Mouse (Mus musculus): ENCODE measurements around the gene Cbfa2t2.

Gene Cbfa2t2

DNA sequence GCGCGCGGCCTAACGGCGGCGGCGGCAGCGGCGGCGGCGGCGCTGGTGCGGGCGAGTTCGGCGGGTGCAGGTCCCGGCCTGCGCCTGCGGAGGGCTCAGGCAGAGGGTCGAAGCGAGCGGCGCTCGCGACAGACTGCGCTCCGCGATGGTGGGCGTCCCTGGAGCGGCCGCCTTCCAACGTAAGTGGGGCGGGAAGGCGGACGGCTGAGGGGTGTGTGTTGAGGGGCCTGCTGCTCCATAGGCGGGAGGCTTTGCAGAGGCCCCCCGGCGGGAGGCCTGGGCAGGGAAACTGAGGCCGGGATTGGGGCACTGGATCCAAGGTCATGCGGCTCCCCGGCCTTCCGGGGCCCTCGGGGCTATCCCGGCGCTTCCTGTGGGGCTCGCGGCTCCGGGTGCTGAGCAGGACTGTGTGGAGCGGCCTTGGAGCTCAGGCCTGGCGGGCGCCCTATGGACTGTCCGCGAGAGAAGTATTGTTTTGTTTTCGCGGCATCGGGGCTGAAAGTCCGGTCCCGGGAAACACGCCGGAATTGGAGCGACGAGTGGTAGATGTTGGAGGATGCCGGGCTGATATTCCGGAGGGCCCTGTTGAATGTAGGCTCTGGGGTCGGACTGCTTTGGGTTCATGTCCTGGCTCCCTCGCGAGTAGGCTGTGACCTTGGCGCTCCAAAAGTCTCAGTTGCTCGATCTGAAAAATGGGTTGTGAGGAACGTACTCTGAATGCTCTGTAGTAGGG lies at the start of gene Cbfa2t2:
TSS of gene Cbfa2t2 (plus strand) at position 24 of the 733 bp plus-strand sequence.
- in situ Hi-C loops (cut with MboI, MseI): no loop called here

DNA sequence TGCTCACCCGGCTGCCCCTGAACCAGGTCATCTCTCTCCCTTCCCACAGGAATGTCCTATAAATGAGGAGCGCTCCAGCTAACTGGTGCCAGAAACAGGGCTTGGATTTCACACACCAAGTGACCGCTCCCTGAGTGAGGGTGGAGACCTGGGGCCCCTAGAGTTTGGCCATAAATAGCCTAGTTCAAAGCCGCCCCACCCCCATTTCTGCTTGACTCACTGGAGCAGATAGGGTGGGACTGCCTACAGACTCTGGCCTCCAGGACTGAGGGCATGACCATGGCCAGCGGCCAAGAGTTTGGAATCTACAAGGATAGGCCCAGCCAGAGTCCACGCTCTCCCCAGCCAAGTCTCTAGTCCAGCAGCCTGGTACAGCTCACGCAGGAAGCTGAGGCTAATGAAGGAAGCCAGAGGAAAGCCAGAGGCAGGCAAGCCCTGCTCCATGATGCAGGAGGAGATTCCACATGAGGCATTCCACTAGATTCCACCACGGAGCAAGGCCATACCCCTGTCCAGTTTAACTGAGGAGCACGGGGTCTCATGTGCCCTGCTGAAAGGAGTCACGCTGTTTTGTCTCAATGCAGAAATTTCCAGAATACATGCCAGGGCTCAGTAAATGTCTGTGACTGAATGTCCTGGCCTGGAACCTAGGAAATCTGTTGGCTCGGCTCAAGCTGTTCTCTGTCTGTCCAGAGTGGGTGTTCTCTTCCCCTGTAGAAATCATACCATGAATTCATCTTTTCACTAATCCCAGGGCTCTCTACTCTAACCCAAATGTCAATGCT lies 45.9 kb upstream of the Cbfa2t2 start:
- in situ Hi-C loops (cut with MboI, MseI): no loop called here

DNA sequence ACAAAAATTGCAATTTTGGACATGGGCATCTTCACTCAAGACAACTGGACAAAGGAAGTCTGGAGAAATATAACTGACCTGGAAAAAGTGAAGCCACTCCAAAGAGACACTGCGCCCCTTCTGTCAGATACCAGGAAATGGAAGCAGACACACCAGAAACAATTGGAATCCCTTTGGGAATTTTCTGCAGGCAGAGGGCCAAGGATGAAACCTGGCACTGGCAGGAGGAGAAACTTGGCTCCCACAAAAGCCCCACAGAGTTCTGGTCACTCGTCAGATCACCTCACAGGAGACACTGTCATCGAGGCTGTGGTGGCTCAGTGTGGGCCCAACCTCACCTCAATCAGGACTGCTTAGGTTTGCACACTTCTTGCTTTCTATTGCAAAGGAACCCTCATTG lies 41.7 kb upstream of the Cbfa2t2 start:
- in situ Hi-C loops (cut with MboI, MseI): no loop called here

DNA sequence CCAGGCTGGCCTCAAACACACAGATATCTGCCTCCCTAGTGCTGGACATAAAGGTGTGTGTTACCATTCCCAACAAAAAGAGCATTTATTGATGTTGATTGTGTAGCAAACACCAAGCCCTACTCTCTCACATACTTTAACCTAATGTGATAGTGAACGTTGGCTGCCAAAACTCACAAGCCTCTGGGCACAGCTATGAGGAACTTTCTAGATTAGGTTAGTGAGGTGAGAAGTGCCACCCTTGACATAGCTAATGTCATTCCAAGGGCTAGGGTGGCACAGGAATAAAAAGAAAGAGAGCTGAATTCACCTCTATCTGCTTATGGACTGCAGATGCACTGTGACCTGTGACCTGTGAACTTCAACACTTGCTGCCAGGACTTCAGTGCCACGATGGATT lies 39.8 kb upstream of the Cbfa2t2 start:
- in situ Hi-C loops (cut with MboI, MseI): no loop called here

DNA sequence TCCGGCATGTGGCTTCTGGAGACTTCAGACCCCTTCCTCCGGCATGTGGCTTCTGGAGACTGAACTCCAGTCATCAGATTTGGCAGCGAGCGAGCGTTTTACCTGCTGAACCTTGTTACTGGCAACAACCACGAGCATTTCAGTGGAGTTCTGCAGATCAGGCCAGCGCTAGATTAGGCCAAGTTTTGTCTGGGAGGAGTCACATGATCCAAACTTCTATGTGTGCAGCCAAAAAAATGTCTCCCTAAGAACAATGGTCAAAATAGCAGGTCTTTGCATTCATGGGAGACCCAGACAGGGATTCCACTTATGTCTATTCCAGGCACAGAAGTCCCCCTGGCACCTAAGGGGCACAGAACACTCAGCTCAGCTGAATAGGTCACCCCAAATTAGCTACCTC lies 38.0 kb upstream of the Cbfa2t2 start:
- in situ Hi-C loops (cut with MboI, MseI): no loop called here

DNA sequence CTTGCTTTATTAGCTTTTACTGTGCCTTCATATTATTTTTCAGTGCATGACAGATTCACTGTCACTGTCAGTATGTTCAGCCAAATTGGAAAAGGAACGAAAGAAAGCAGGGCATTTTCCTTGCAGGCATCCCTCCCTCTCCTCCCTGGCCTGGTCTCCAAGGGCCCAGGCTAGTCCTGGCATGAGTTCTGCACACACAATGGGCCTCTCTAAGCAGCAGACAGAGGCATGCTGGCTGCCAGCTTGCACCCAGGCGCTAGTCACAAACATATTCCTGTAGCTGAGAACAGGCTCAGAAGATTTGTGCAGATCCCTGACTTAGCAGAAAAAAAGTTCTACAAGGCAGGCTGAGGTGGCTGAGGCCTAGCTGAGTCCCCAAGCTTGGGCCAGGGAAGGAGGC lies 37.0 kb upstream of the Cbfa2t2 start:
- in situ Hi-C loops (cut with MboI, MseI): no loop called here

DNA sequence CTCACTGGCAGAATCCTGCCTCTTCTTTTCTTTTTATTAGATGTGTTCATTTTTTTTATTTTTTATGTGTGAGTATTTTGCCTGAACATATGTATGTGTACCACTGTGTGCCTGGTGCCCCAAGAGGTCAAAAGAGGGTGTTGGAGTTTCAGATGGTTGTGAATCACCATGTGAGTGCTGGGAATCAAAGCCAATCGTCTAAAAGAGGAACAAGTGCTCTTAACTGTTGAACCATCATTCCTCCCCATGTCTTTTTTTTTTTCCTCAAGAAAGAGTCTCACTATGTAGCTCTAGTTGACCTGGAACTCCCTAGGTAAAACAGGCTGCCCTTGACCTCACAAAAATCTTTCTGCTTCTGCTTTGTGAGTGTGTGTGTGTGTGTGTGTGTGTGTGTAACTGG lies 34.3 kb upstream of the Cbfa2t2 start:
- in situ Hi-C loops (cut with MboI, MseI): no loop called here

DNA sequence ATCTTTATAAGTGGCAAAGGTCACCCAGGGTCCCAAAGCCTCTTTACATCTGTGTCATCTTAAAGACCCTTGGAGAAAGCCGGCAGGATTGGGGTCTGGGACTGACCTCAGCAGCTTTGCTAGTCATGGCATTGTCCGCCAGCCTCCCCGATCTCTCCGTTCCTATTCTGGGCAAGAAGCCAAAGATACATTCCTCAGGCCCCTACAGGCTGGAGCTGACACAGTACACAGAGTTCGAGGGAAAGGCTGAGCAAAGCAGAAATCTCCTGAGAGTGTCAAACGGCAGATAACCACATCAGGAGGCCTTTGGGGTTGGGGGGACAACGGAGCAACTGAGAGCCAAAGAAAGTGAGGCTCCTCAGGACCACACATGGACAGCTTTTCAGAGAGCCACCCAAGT lies 33.5 kb upstream of the Cbfa2t2 start:
- in situ Hi-C loops (cut with MboI, MseI): no loop called here

DNA sequence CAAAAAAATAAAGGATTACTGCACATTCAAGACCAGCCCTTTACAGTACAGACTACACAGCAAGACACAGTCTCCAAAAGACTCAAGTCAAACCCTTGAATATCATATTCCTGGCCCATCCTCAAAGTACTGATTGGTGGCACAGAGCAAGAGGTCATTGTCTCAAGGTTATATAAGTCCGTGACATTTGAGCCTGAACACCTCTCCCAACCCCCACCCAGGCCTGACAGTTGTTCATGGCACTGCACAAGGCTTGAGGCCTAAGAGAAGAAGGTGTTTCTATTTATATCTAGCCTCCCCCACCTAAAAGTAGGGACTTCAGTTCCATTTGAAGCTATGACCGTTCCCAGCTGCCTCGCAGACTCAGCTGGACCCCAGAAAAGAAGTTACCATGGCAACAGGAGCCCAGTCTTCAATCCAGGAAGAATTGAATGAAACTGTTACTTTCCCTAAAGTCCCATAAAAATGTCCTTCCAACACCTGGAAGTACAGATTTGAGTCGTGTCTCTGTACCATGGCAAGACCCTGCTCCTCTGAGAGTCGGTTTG lies 30.8 kb upstream of the Cbfa2t2 start:
- in situ Hi-C loops (cut with MboI, MseI): no loop called here

DNA sequence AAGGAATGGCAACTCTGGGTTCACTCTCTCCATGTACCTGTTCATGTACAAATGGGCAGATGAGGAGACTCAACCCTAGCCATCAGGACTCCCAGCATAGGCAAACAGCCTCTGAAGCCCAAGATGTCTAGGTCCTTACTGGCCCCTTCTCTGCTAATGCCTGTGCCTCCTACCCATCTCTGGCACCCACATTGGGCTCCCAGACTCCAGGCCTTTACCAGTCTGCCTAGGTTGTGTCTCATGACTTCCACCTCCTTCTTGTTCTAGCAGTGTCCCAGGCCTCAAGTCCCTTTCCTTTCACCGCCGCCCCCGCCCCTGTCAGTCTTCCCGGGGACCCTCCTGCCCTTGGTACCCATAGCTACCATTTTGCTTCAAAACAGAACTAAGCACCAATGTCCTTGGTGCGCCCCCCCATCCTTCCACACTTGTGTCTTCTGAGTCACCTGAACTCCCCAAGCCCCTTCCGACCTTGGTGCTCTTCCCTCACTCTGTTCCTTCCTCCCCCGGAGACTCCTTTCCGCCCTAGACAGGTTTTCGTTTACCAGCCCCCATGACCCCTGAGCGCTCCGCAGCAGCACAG lies 29.1 kb upstream of the Cbfa2t2 start:
- in situ Hi-C loops (cut with MboI, MseI): no loop called here

DNA sequence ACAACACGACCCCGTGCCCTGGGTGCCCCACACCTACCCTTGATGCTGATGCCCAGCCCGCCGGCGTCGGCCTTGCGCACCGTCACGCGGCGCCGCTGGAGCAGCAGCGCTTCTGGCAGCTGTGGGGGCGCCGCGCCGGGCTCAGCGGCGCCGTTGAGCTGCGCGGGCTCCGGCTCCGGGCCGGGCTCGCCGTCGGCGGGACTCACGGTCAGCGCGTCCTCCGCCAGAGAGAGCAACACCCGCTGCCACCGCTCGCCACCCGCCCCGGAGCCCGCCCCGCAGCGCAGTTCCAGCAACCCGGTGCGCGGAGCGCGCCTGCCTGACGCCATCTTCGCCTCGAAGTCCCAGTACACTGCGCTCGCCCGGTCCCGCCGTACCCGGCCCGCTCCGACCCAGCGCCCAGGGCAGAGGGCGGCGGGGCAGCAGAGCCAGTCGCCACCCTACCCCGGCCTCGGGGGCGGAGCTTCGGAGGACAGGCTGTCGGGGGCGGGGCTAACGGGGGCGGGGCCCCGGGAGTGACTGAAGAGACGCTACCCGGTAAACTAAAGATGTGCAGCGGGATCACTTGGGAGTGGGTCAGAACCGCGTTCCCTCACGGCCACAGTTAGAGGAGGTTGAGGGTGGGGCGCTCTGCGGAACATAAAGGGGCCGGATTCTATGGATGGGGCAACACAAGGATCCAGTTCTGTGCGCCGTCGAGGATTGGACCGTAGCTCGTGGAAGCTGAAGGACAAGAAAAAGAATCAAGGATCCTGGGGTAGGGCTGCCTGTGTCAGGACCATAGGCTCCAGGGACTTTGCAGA lies 28.4 kb upstream of the Cbfa2t2 start, which contains the start of gene Snta1:
TSS of gene Snta1 (minus strand) at position 457 of the 803 bp plus-strand sequence.
- in situ Hi-C loops (cut with MboI, MseI): no loop called here

DNA sequence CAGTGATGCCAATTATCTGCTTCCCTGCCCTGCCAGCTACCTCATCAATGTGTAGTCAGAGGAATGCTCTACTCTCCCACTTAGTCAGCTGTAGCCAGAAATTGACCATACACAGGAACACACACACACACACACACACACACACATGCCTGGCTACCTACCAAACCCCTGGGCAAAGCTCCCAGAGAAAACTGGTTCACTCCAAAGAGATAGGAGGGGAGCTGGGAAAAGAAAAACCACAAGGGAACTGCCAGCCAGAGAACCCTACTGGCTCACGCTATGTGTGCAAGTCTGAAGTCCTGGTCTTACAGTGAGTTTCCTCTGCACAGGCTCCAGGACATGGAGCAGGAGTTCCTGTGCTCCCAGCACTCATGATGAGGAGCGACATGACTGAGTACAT lies 25.9 kb upstream of the Cbfa2t2 start:
- in situ Hi-C loops (cut with MboI, MseI): loop anchor here (5.0 kb wide), 1 partner anchor 137 kb away; the partner anchor contains the start of gene 1700003F12Rik

DNA sequence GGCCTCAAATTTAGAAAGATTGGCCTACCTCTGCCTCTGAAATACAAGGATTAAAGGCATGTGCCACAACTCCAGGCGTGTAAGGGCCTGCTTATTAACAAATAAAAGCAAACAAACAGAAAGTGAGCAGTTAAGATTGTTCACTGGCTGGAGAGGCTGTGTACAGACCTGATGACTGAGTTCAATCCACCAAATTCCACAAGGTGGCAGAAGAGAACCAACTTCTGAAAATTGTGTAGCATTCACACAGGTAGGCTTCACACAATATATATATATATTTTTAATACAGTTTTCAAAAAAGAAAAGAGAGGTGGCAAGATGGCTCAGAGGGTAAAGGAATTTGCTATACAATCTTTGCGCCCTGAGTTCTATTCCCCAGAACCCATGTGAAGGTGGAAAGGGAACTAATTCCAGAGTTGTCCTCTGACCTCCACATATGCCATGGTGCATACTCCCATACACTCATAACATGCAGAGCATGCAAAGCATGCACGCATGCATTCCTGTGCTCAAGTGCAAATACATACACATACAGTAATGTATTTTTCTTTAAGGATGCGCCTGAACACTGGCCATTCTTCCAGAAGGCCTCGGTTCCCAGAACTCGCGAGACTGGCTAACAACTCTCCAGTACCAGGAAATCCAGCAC lies 24.1 kb upstream of the Cbfa2t2 start:
- in situ Hi-C loops (cut with MboI, MseI): loop anchor here (5.0 kb wide), 1 partner anchor 135 kb away; the partner anchor contains the start of gene 1700003F12Rik

DNA sequence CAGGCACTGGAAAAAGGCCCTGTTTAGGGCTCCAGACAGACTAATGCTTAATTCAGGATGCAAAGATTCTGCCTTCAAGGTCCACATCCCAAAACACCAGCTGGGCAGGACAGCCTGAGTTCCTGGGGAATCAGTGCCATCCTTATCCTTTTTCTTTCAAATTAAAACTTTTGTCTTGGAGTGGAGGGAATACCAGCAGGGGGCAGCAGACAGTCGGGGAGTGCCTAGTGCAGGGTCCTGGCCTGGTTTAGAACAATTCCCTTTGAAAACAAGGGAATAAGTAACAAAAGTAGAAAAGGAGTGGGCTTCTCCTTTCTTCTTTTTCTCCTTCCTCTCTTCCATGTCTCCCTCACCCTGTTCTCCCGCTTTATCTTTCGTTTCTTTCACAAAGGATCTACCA lies 19.2 kb upstream of the Cbfa2t2 start:
- in situ Hi-C loops (cut with MboI, MseI): no loop called here

DNA sequence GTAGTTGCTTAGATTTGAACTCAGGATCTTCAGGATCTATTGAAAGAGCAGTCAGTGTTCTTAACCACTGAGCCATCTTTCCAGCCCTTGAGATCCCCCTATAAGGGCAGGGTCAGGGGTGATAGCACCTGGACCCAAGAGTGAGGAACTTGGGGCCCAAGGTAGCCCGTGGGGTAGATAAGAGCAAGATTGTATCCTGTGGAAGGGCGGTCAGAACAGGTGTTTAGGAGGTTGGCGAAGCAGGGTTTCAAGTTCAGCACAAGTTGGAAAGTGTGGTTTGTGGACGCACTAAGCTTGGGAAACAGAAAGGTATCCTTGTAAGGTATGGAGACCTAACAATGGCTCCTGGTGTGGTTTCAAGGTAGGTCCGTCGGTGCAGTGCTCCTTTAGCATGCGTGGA lies 18.3 kb upstream of the Cbfa2t2 start:
- in situ Hi-C loops (cut with MboI, MseI): no loop called here

DNA sequence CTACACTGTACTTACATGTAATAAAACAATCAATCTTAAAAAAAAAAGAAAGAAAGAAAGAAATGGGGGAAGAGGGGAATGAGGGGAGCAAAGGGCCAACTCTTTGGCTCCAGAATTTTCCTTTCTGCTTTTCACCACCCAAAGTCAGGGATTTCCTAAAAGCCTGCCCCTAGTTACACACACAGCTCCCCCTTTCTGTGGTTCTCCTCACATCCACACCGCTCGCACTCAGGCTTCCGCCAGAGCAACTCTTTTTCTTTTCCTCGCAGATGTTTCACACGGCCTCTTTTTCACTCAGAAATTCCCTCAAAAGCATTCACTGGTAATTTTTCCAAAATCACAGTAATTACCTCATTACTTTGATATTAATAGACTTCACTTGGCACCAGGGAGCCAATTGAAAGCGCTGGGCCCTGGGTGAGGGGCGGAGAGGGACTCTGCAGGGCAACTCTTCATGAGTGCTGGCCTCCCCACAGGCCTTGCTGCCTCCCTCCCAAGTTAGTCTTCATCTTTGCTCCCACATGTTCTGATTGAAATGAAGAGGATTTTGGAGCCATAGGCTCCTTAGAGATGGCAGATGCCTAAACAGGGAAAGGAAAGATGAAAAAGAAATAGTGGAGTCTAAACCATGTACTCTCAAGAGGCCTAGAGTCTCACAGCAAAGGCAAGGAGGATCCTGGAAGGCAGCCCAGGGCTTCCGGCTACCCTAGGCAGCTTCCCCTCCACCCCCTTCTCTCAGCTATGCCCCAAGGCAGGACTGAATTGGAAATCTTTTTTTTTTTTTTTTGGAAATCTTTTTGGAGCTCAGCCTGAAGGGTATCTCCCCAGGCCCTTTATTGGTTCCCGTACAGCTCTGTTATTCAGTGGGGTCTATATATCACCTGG lies 16.4 kb upstream of the Cbfa2t2 start:
- in situ Hi-C loops (cut with MboI, MseI): no loop called here

DNA sequence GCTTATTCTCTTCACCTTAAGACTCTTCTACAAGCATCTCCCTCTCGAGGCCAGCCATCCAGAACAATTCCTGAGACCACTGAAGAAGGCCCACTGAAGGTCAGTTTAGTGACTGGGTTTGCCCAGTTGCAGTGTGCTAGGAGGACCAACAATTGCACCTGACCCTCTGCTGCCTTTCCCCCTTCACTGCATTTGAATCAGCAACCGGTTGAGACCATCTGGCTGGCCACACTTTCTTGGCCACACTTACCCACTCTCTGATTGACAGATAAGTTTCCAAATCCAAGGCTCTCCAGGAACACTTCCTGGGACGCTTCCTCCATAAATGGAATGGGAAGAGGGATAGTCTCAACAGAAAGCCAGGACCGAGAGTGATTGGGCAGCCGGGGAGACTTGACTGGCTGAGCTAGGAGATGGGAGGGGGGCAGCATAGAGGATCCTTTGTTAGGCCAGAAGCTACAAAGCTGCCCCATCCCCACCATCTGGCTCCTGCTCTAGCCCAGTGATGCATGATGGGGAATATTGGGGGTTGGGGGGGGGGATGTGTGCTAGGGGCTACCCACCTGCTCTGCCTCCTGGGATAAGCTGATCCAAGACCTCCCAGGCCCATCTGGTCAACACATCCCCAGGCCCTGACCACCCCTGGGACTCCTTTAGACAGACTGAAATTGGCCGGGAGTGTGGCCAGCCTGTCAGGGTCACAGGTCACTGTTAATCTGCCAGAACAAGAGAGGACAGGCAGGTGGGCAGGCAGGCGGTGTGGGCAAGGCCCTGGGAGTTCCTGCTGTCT lies 15.1 kb upstream of the Cbfa2t2 start:
- in situ Hi-C loops (cut with MboI, MseI): no loop called here

DNA sequence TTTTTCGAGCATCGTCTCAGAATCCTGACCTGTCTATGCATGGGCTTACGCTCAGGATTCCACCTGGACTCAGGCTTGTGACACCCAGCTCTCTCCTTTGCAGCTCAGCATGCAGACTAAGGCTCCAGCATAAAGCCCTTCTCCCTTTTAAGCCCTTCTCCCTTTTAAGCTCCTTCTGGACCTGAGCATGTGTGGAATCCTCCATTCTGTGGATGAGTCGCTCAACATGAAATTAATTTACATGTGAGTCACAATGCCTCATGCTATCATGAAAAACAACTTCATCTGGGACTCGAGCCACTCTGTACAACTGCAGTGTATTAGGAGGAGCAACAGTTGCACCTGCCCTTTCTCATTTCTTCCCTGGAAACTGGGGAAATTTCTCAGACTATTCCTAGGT lies 14.1 kb upstream of the Cbfa2t2 start:
- in situ Hi-C loops (cut with MboI, MseI): no loop called here

DNA sequence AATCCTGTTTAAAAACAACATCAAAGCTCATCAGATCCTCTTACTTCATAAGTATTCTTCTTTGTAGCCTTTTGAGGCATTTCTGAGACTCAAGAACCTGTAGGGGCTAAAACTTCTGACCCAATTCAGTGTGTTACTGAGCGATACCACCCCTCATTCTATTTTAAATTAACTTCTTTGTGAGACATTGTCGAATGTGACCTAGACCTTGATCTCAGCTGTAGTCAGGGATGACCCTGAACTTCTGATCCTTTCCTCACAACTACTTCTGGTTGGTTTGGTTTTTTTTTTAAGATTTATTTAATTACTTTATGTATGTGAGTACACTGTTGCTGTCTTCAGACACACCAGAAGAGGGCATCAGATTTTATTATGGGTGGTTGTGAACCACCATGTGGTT lies 12.7 kb upstream of the Cbfa2t2 start:
- in situ Hi-C loops (cut with MboI, MseI): no loop called here
